Mouse (Mus musculus) CD4-positive naive resting alpha-beta T cell, adult 57 days (primary cell): Measurements from ENCODE around the gene Cav3. TPM values are rescaled to one million over a fixed set of nuclear protein-coding genes. Genes with fewer than 3 reads are reported as not detected.

Experiments
- total RNA-seq: library from RNA; stranded (reverse); gene quantifications from one replicate; pipeline ENCODE4 v1.2.4, GENCODE M21; 2023

The Cav3 gene
- not detected for total RNA-seq

DNA sequence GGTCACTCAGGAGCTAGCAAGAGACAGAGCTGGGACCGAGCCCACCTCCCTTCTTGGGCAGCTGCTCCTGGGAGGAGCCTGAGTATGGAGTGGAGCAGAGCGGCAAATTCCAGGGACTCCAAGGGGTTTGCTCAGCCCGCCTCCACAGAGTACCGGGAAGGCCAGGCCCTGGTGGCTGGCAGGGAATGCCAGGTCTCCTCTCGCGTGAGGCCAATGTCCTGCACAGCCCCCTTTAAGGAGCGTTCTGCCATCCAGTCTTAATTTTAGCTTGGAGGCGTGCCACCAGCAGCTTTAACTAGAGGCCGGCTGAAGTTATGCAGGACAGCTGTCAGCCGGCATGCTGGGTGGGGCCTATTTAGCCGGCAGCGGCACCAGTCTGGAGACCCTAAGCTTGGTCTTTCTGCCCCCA is at the start of gene Cav3:
Gene Cav3, plus strand, starts transcription at position 165 of the 409 bp plus-strand sequence.

GRCm38 (mm10) chr6:112489910-112490559 is 30.7 kb downstream of the Cav3 start, which contains the start of gene Oxtr:
Gene Oxtr, minus strand, starts transcription at chr6:112489943.

Other genes with a start within 250 kb of the Cav3 start
- not detected for gene Lmcd1, start 185.7 kb upstream of the Cav3 start, total RNA-seq
- not detected for gene Ssu2, start 71.5 kb upstream of the Cav3 start, total RNA-seq
- gene Oxtr, start 30.4 kb downstream of the Cav3 start, total RNA-seq = not detected
- 22.6 TPM for gene Rad18, start 237.2 kb downstream of the Cav3 start, total RNA-seq